Mouse (Mus musculus) mature B cell (primary cell): ENCODE measurements around the gene Fam213a.

Experiments used
- in situ Hi-C: fragments of 300-500 bp; cut with MboI; formaldehyde crosslinking; loops from 2 replicates; pipeline ENCODE4 v1.14.3; 2019

The Fam213a gene

GRCm38 (mm10) chr14:41005716-41006115 lies 7.9 kb downstream of the Fam213a start:
- in situ Hi-C loops, result no loop called here

GRCm38 (mm10) chr14:41004201-41005141 lies 9.1 kb downstream of the Fam213a start:
- in situ Hi-C loops, result no loop called here

GRCm38 (mm10) chr14:41001576-41001975 lies 12.0 kb downstream of the Fam213a start:
- in situ Hi-C loops, result no loop called here

GRCm38 (mm10) chr14:41000801-41001200 lies 12.8 kb downstream of the Fam213a start:
- in situ Hi-C loops, result no loop called here

GRCm38 (mm10) chr14:40999904-41000645 lies 13.5 kb downstream of the Fam213a start:
- in situ Hi-C loops, result no loop called here

GRCm38 (mm10) chr14:40996171-40996570 lies 17.4 kb downstream of the Fam213a start:
- in situ Hi-C loops, result no loop called here

GRCm38 (mm10) chr14:40992464-40992863 lies 21.1 kb downstream of the Fam213a start:
- in situ Hi-C loops, result no loop called here

GRCm38 (mm10) chr14:40988780-40989179 lies 24.8 kb downstream of the Fam213a start:
- in situ Hi-C loops, result no loop called here

GRCm38 (mm10) chr14:40987184-40987583 lies 26.4 kb downstream of the Fam213a start:
- in situ Hi-C loops, result no loop called here

GRCm38 (mm10) chr14:40985635-40986034 lies 28.0 kb downstream of the Fam213a start:
- in situ Hi-C loops, result no loop called here

- in situ Hi-C loops, result loop anchor here (5.0 kb wide), 1 partner anchor 53 kb away; no protein-coding TSS in a partner anchor
Measured at GRCm38 (mm10) chr14:40979723-40980122, 33.9 kb downstream of the Fam213a start.

GRCm38 (mm10) chr14:40979002-40979401 lies 34.6 kb downstream of the Fam213a start:
- in situ Hi-C loops, result loop anchor here (5.0 kb wide), 1 partner anchor 53 kb away; no protein-coding TSS in a partner anchor

- in situ Hi-C loops, result loop anchor here (5.0 kb wide), 1 partner anchor 57 kb away; no protein-coding TSS in a partner anchor
Measured at GRCm38 (mm10) chr14:40975127-40975721, 38.4 kb downstream of the Fam213a start.

GRCm38 (mm10) chr14:40968051-40968450 lies 45.5 kb downstream of the Fam213a start:
- in situ Hi-C loops, result loop anchor here (5.0 kb wide), 1 partner anchor 41 kb away; no protein-coding TSS in a partner anchor

GRCm38 (mm10) chr14:40967598-40967900 lies 46.0 kb downstream of the Fam213a start:
- in situ Hi-C loops, result loop anchor here (5.0 kb wide), 1 partner anchor 40 kb away; no protein-coding TSS in a partner anchor

- in situ Hi-C loops, result loop anchor here (5.0 kb wide), 1 partner anchor 40 kb away; no protein-coding TSS in a partner anchor
Measured at GRCm38 (mm10) chr14:40966862-40967597, 46.6 kb downstream of the Fam213a start.

GRCm38 (mm10) chr14:40966392-40966861 lies 47.2 kb downstream of the Fam213a start, which contains the start of gene Tspan14:
TSS of gene Tspan14 (minus strand) at chr14:40966807.
- in situ Hi-C loops, result loop anchor here (5.0 kb wide), 1 partner anchor 39 kb away; no protein-coding TSS in a partner anchor

- in situ Hi-C loops, result loop anchor here (5.0 kb wide), 1 partner anchor 38 kb away; no protein-coding TSS in a partner anchor
Measured at GRCm38 (mm10) chr14:40965507-40966356, 47.9 kb downstream of the Fam213a start.

GRCm38 (mm10) chr14:40964881-40965280 lies 48.7 kb downstream of the Fam213a start:
- in situ Hi-C loops, result loop anchor here (5.0 kb wide), 1 partner anchor 38 kb away; no protein-coding TSS in a partner anchor

- in situ Hi-C loops, result no loop called here
Measured at GRCm38 (mm10) chr14:40964214-40964610, 49.4 kb downstream of the Fam213a start.
